Mouse (Mus musculus) neural tube, embryonic 10.5 days (tissue): ENCODE results near the gene Map2k5.

Source experiments
- DNase-seq: peaks from one replicate; pipeline ENCODE4 v3.0.0-alpha.2; 2017; ENCODE audit warnings: low spot score; ENCODE audit errors: extremely low spot score

The Map2k5 gene

GRCm38 (mm10) chr9:63263188-63263587 lies 114.5 kb downstream of the Map2k5 start:
- DNase-seq, result no peak

- no peak for DNase-seq
These were observed 118.9 kb downstream of the Map2k5 start for GRCm38 (mm10) chr9:63258768-63259167.

GRCm38 (mm10) chr9:63257739-63258138 lies 120.0 kb downstream of the Map2k5 start:
- no peak for DNase-seq

GRCm38 (mm10) chr9:63250841-63251626 lies 126.7 kb downstream of the Map2k5 start:
- no peak for DNase-seq

GRCm38 (mm10) chr9:63248095-63248787 lies 129.5 kb downstream of the Map2k5 start:
- DNase-seq, result no peak

- no peak for DNase-seq
These were observed 131.0 kb downstream of the Map2k5 start for GRCm38 (mm10) chr9:63246568-63247169.

- DNase-seq, result no peak
These were observed 135.7 kb downstream of the Map2k5 start for GRCm38 (mm10) chr9:63241961-63242360.

GRCm38 (mm10) chr9:63241241-63241640 lies 136.5 kb downstream of the Map2k5 start:
- DNase-seq, result no peak

- no peak for DNase-seq
These were observed 143.3 kb downstream of the Map2k5 start for GRCm38 (mm10) chr9:63234356-63234755.

- no peak for DNase-seq
These were observed 147.4 kb downstream of the Map2k5 start for GRCm38 (mm10) chr9:63230289-63230688.

- DNase-seq, result no peak
These were observed 148.6 kb downstream of the Map2k5 start for GRCm38 (mm10) chr9:63229124-63229523.

- no peak for DNase-seq
These were observed 155.5 kb downstream of the Map2k5 start for GRCm38 (mm10) chr9:63222161-63222560.

GRCm38 (mm10) chr9:63219851-63220250 lies 157.9 kb downstream of the Map2k5 start:
- no peak for DNase-seq

- no peak for DNase-seq
These were observed 162.7 kb downstream of the Map2k5 start for GRCm38 (mm10) chr9:63215031-63215430.

- no peak for DNase-seq
These were observed 170.9 kb downstream of the Map2k5 start for GRCm38 (mm10) chr9:63206769-63207276.

GRCm38 (mm10) chr9:63203461-63203860 lies 174.2 kb downstream of the Map2k5 start:
- no peak for DNase-seq

- no peak for DNase-seq
These were observed 176.1 kb downstream of the Map2k5 start for GRCm38 (mm10) chr9:63201376-63202323.

- DNase-seq, result no peak
These were observed 180.4 kb downstream of the Map2k5 start for GRCm38 (mm10) chr9:63197252-63197651.

GRCm38 (mm10) chr9:63196114-63196682 lies 181.5 kb downstream of the Map2k5 start:
- peak; percentile 33 for DNase-seq

GRCm38 (mm10) chr9:63195523-63195922 lies 182.2 kb downstream of the Map2k5 start:
- DNase-seq, result no peak

GRCm38 (mm10) chr9:63194791-63195190 lies 182.9 kb downstream of the Map2k5 start:
- DNase-seq, result no peak
